Mouse (Mus musculus) cerebellum, adult 9-11 months (tissue): ENCODE data around the gene Gm5662.
"Not testable (repeated sequence)": the region's sequence is repeated elsewhere in the genome, so short reads cannot be mapped to it uniquely, and the experiment has no call there.

Experiments used
- DNase-seq: peaks from one replicate; pipeline ENCODE4 v3.0.0; 2022

The Gm5662 gene

DNA sequence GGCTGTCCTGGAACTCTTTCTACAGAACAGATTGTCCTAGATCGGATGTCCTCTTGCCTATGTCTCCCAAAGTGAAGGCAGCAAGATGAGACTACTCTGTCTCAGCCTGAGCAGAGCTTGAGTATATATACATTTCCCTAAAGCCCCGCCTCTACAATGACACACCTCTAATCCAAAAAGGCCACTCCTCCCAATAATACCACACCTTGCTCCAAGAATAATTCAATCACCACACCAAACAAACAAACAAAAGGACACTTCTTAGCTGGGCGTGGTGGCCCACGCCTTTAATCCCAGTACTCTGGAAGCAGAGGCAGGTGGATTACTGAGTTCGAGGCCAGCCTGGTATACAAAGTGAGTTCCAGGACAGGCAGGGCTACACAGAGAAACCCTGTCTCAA lies at the start of gene Gm5662:
Gene Gm5662, minus strand, starts transcription at position 101 of the 400 bp plus-strand sequence.
- not testable (repeated sequence) for DNase-seq

DNA sequence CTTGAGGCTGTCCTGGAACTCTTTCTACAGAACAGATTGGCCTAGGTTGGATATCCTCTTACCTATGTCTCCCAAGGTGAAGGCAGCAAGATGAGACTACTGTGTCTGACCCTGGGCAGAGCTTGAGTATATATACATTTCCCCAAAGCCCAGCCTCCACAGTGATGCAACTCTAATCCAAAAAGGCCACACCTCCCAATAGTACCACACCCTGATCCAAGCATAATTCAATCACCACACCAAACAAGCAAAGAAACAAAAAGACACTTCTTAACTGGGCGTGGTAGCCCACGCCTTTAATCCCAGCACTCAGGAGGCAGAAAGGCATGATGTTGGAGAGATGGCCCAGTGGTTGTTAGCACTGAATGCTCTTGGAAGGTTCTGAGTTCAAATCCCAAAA lies 49.6 kb upstream of the Gm5662 start, which contains the start of gene Gm5039:
Gene Gm5039, minus strand, starts transcription at position 101 of the 400 bp plus-strand sequence.
- not testable (repeated sequence) for DNase-seq

DNA sequence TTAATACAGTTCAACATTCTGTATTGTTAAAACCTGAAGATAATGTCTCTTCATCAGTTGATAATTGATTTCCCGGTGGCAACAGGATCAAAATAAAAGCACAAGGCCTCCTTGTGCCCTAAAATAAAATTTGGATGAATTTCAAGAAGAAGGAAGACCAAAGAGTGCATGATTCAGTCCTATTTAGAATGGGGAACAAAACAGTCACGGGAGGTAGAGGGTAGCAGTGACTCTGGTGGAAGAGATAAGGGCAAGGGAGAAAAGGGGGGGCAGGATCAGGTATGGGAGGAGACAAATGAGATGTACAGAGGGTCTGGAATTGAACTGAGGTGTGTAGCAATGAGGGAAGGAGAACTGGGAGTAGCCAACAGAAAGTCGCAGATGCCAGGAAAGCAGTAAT lies 40.3 kb upstream of the Gm5662 start:
- no peak for DNase-seq

DNA sequence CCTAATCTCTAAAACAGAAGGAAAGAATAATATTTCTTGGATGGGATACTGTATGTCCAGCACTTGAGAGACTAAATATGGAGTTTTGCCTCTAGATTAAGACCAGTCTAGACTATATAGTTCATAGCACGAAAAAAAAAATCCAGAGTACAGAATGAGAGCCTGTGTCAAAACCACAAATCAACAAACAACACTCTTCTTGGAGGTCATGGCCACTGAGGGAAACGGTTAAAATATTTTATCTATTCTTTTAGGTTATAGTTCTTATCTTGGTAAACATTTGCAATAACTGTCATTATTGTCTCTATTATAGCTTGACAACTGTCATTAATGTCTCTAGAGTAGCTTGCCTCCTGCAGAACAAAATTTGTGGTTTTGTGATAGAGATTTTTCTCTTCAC lies 22.9 kb upstream of the Gm5662 start:
- not testable (repeated sequence) for DNase-seq

DNA sequence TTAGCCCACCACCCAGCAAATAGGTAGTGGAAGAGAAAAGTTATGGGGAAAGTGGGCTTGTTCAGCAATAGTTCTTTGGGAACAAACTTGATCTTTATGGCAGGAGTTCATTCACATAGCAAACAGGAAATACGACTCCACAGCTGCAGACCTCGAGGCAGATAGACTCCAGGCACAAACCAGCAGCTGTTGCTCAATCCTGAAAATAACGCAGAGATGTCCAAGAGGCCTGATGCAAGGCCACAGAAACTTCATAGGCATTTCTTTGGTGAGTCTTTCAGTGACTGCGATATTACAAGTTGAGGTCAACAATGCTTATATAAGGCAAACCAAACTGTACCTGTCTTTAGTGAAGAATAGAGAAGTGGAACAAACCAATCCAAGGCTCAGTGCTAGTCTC lies 18.8 kb upstream of the Gm5662 start:
- not testable (repeated sequence) for DNase-seq

DNA sequence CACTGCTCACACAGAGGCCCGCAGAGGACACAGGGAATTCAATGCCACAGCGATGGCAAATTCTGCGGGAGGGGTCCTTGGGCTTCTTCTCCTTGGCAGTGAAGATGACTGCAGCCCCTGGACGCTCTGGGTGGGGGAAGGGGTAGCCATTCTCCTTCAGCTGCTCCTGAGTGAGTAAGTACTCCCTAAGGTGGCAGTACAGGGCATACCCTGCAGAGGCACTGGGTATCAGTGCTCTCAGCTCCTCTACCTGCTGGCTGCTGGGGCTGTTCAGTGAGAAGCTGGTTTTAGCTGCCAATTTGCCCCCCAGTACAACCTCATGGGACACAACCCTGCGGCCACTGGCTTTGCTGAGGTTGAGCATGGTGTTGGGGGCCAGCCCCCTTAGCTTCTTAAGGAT lies 10.9 kb upstream of the Gm5662 start:
- DNase-seq = not testable (repeated sequence)

DNA sequence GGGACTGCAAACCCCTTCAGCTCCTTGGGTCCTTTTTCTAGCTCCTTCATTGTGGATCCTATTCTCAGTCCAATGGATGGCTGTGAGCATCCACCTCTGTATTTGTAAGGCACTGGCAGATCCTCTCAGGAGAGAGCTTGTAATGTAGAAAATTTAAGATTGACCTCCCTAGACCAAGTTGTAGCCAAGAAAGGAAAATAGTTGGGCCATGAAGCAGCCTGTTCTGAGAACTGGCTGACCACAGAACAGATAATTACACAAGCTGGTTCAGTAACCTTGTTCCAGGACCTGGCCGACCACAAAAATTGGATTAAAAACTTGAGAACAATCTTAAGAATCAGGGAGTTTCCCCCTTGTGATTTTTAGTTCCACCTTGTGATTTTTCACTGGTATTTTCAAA lies 17.1 kb downstream of the Gm5662 start:
- no peak for DNase-seq

DNA sequence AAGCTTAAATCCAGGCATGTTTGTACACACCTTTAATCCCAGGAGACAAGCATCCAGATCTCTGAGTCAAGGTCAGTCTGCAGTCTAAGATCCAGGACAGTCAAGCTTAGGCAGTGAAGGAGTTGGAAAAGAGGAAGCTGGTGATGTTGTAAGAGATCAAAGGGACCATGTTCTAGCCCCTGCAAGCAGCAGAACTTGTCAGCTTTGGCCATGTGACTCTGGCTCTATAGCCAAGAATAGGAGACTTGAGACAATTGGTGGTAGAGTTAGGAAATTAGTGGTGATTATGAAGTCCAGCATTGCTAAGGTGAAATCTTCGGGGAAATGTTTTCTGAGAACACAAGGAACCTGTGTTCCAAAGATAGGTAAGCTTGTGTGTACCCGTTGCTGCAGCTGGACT lies 18.4 kb downstream of the Gm5662 start:
- DNase-seq = not testable (repeated sequence)

DNA sequence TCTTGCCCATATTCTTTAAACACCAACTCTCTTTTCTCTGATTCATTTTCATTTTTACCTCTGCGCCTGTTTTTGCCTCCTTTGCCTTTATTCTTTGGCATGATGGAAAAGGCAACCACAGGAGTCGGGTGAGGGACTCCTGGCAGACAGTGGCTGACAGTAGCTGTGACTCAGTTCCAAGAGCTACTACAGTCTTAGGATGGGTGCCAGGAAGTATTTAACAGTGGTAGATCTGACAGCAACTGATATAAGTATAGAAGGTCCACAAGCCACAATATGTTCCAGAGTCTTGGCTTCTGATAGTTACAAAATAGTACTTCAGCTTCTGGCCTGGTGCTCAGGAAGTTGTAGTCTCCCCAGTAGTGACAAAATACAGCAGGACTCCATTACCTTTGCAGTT lies 24.3 kb downstream of the Gm5662 start, which contains the start of gene Gm8332:
Gene Gm8332, minus strand, starts transcription at position 101 of the 400 bp plus-strand sequence.
- DNase-seq = not testable (repeated sequence)

DNA sequence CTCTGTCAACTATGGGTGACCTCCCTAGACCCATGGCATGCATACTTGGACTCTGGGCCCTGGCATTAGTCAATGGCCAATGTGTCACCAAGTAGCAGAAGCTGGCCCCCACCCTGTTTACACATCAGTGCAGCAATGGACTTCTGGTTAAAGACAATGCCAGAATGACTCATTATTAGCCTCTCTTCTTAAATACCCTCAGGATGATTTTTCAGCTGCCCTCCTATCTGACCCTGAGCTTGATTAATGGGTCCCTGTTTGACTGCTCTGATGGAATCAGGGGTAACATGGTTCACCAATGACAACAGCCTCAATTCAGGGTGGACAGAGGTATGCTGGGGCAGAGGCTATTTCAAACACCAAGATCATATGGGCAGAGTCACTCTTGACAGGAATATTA lies 28.5 kb downstream of the Gm5662 start:
- DNase-seq = not testable (repeated sequence)

DNA sequence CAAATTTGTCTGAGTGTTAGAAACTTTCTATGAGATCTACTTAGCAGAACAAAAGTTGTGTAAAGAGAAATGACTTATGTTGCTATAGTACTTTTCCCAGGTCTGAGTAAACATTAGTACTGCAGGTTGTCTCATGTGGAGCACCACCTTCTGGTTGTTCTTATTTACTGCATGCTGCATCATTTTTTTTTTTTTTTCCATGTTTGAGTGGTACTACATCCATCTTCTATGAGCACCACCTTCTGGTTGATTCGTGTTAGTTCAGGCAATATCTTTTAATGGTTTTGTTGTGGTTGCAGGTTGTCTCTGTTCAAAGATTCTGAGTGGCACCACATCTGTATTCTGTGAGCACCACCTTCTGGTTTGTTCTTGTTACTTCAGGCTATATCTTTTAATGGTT lies 31.4 kb downstream of the Gm5662 start:
- not testable (repeated sequence) for DNase-seq
